Mouse (Mus musculus) gastrocnemius, adult 2 months (tissue): Measurements from ENCODE around the gene Tceal3. TPM values are rescaled to one million over a fixed set of nuclear protein-coding genes. Genes with fewer than 3 reads are reported as not detected.
"Not testable (repeated sequence)": the region's sequence is repeated elsewhere in the genome, so short reads cannot be mapped to it uniquely, and the experiment has no call there.

Experiments used
- DNase-seq: peaks from one replicate; pipeline ENCODE4 v3.0.0; 2022
- H3K27ac ChIP-seq: fragments of 200-600 bp; 2 replicates; pipeline ENCODE4 v1.8.1; 2022; ENCODE audit warnings: mild to moderate bottlenecking
- H3K4me3 ChIP-seq: fragments of 200-600 bp; 2 replicates; pipeline ENCODE4 v1.8.1; 2022; ENCODE audit warnings: mild to moderate bottlenecking, moderate library complexity
- CTCF ChIP-seq: fragments of 200-600 bp; IDR thresholded peaks from 2 replicates; pipeline ENCODE4 v1.8.1; 2022; ENCODE audit warnings: antibody characterized with exemption, mild to moderate bottlenecking, moderate library complexity
- intact Hi-C: fragments of 180-260 bp; cut with DNase I; formaldehyde crosslinking; loops from one replicate; pipeline ENCODE4 v1.15.1; 2025
- long read RNA-seq, 2 experiments: library from polyadenylated mRNA; stranded (forward); transcript quantifications; one replicate each; pipeline ENCODE4 v2.0.0; 2021
- total RNA-seq, 2 experiments: library from RNA; stranded (reverse); gene quantifications; 2 replicates each; pipeline ENCODE4 v1.2.3; 2021

The Tceal3 gene
- 1 to 10 TPM in 1 of 2 experiments, not detected in 1; 1.3 TPM for total RNA-seq
- long read RNA-seq, experiment 1, partial matches to known transcripts = 0 of 1 reads
- long read RNA-seq, experiment 1, other reads (novel, unspliced or antisense) = 0 of 1 reads
- long read RNA-seq, experiment 2 = 0 reads

- intact Hi-C loops = no loop called here
- Histone ChIP-seq H3K4me3 (no peak within 1 kb of the TSS), H3K27ac (no peak within 1 kb of the TSS)
- no peak for TF ChIP-seq CTCF
- DNase-seq = no peak
Measured at GRCm38 (mm10) chrX:136590199-136590896, at the start of gene Tceal3. Tceal3 (plus strand) TSS chrX:136590842.

- H3K4me3 ChIP-seq, H3K27ac ChIP-seq, intact Hi-C loops, DNase-seq: not testable (repeated sequence)
Measured at GRCm38 (mm10) chrX:136543956-136544355, 46.7 kb upstream of the Tceal3 start, which contains the start of gene Kir3dl2. Kir3dl2 (minus strand) TSS chrX:136544056.

GRCm38 (mm10) chrX:136569094-136569493 lies 21.5 kb upstream of the Tceal3 start:
- intact Hi-C loops, DNase-seq, H3K4me3 ChIP-seq, H3K27ac ChIP-seq: not testable (repeated sequence)

- Histone ChIP-seq H3K4me3 (no peak overlapping the region), H3K27ac (no peak overlapping the region)
- TF ChIP-seq CTCF = no peak
- intact Hi-C loops = no loop called here
- DNase-seq = no peak
Measured at GRCm38 (mm10) chrX:136584617-136585016, 6.0 kb upstream of the Tceal3 start.

- intact Hi-C loops = no loop called here
- DNase-seq = no peak
- Histone ChIP-seq H3K27ac (no peak overlapping the region), H3K4me3 (no peak overlapping the region)
- TF ChIP-seq CTCF = no peak
Measured at GRCm38 (mm10) chrX:136590897-136591257, 235 bp downstream of the Tceal3 start.

GRCm38 (mm10) chrX:136599416-136599815 lies 8.8 kb downstream of the Tceal3 start:
- Histone ChIP-seq H3K27ac (no peak overlapping the region), H3K4me3 (no peak overlapping the region)
- TF ChIP-seq CTCF = peak; percentile 59
- no peak for DNase-seq
- intact Hi-C loops = no loop called here

- Histone ChIP-seq H3K27ac (no peak overlapping the region), H3K4me3 (no peak overlapping the region)
- DNase-seq = no peak
- no peak for TF ChIP-seq CTCF
- intact Hi-C loops = no loop called here
Measured at GRCm38 (mm10) chrX:136606951-136607350, 16.3 kb downstream of the Tceal3 start.

- Histone ChIP-seq H3K27ac (no peak overlapping the region), H3K4me3 (no peak overlapping the region)
- DNase-seq = no peak
- TF ChIP-seq CTCF = no peak
- intact Hi-C loops = no loop called here
Measured at GRCm38 (mm10) chrX:136607395-136607794, 16.8 kb downstream of the Tceal3 start.

GRCm38 (mm10) chrX:136611346-136611745 lies 20.7 kb downstream of the Tceal3 start:
- H3K4me3 ChIP-seq = no peak overlapping the region
- TF ChIP-seq CTCF = no peak
- no peak overlapping the region for H3K27ac ChIP-seq
- intact Hi-C loops = no loop called here
- DNase-seq = no peak

- H3K27ac ChIP-seq, DNase-seq, intact Hi-C loops, H3K4me3 ChIP-seq: not testable (repeated sequence)
Measured at GRCm38 (mm10) chrX:136615889-136616288, 25.2 kb downstream of the Tceal3 start.

GRCm38 (mm10) chrX:136624905-136625569 lies 34.4 kb downstream of the Tceal3 start:
- TF ChIP-seq CTCF = peak; percentile 61
- no peak overlapping the region for H3K27ac ChIP-seq
- DNase-seq = peak; percentile 15
- no peak overlapping the region for H3K4me3 ChIP-seq
- intact Hi-C loops = loop anchor here (5.0 kb wide), 1 partner anchor 197 kb away; the partner anchor contains the start of gene Plp1

GRCm38 (mm10) chrX:136625959-136626358 lies 35.3 kb downstream of the Tceal3 start:
- intact Hi-C loops = no loop called here
- Histone ChIP-seq H3K27ac (no peak overlapping the region), H3K4me3 (no peak overlapping the region)
- no peak for TF ChIP-seq CTCF
- DNase-seq = no peak

GRCm38 (mm10) chrX:136635116-136635515 lies 44.5 kb downstream of the Tceal3 start:
- Histone ChIP-seq H3K27ac (no peak overlapping the region), H3K4me3 (no peak overlapping the region)
- DNase-seq = no peak
- TF ChIP-seq CTCF = no peak
- intact Hi-C loops = no loop called here
